Mouse (Mus musculus): ENCODE measurements around the gene Ace.

Gene Ace

GRCm38 (mm10) chr11:105938771-105939170 is 29.0 kb upstream of the Ace start:
- Histone ChIP-seq H3K36me3 (ENCODE audit: control insufficient read depth, insufficient read depth, low read length, poor library complexity, severe bottlenecking) (no peaks in the 10 kb centered on the region), H3K27me3 (ENCODE audit: control insufficient read depth, insufficient read depth, low read length, poor library complexity, severe bottlenecking) (no peaks in the 10 kb centered on the region)
- no peak for DNase-seq (ENCODE audit: low read depth, low spot score)

- DNase-seq (ENCODE audit: low read depth, low spot score) = no peak
- Histone ChIP-seq H3K36me3 (ENCODE audit: control insufficient read depth, insufficient read depth, low read length, poor library complexity, severe bottlenecking) (no peaks in the 10 kb centered on the region), H3K27me3 (ENCODE audit: control insufficient read depth, insufficient read depth, low read length, poor library complexity, severe bottlenecking) (no peaks in the 10 kb centered on the region)
Observed at GRCm38 (mm10) chr11:105941973-105942372, 25.8 kb upstream of the Ace start.

- no peak for DNase-seq (ENCODE audit: low read depth, low spot score)
- no peaks in the 10 kb centered on the region for H3K36me3 ChIP-seq (ENCODE audit: control insufficient read depth, insufficient read depth, low read length, poor library complexity, severe bottlenecking)
- H3K27me3 ChIP-seq (ENCODE audit: control insufficient read depth, insufficient read depth, low read length, poor library complexity, severe bottlenecking) = no peaks in the 10 kb centered on the region
Observed at GRCm38 (mm10) chr11:105943133-105944102, 24.3 kb upstream of the Ace start.

- Histone ChIP-seq H3K36me3 (ENCODE audit: control insufficient read depth, insufficient read depth, low read length, poor library complexity, severe bottlenecking) (no peaks in the 10 kb centered on the region), H3K27me3 (ENCODE audit: control insufficient read depth, insufficient read depth, low read length, poor library complexity, severe bottlenecking) (no peaks in the 10 kb centered on the region)
- peak; percentile 50 for DNase-seq (ENCODE audit: low read depth, low spot score)
Observed at GRCm38 (mm10) chr11:105944126-105944621, 23.6 kb upstream of the Ace start.

GRCm38 (mm10) chr11:105944770-105945672 is 22.7 kb upstream of the Ace start:
- no peaks in the 10 kb centered on the region for H3K36me3 ChIP-seq (ENCODE audit: control insufficient read depth, insufficient read depth, low read length, poor library complexity, severe bottlenecking)
- H3K27me3 ChIP-seq (ENCODE audit: control insufficient read depth, insufficient read depth, low read length, poor library complexity, severe bottlenecking) = no peaks in the 10 kb centered on the region
- DNase-seq (ENCODE audit: low read depth, low spot score) = no peak

- DNase-seq (ENCODE audit: low read depth, low spot score) = no peak
- Histone ChIP-seq H3K27me3 (ENCODE audit: control insufficient read depth, insufficient read depth, low read length, poor library complexity, severe bottlenecking) (no peaks in the 10 kb centered on the region), H3K36me3 (ENCODE audit: control insufficient read depth, insufficient read depth, low read length, poor library complexity, severe bottlenecking) (no peaks in the 10 kb centered on the region)
Observed at GRCm38 (mm10) chr11:105946694-105947154, 21.0 kb upstream of the Ace start.

- Histone ChIP-seq H3K27me3 (ENCODE audit: control insufficient read depth, insufficient read depth, low read length, poor library complexity, severe bottlenecking) (no peaks in the 10 kb centered on the region), H3K36me3 (ENCODE audit: control insufficient read depth, insufficient read depth, low read length, poor library complexity, severe bottlenecking) (no peaks in the 10 kb centered on the region)
- DNase-seq (ENCODE audit: low read depth, low spot score) = no peak
Observed at GRCm38 (mm10) chr11:105948255-105948654, 19.5 kb upstream of the Ace start.

GRCm38 (mm10) chr11:105950519-105950918 is 17.2 kb upstream of the Ace start:
- Histone ChIP-seq H3K36me3 (ENCODE audit: control insufficient read depth, insufficient read depth, low read length, poor library complexity, severe bottlenecking) (no peaks in the 10 kb centered on the region), H3K27me3 (ENCODE audit: control insufficient read depth, insufficient read depth, low read length, poor library complexity, severe bottlenecking) (no peaks in the 10 kb centered on the region)
- no peak for DNase-seq (ENCODE audit: low read depth, low spot score)

GRCm38 (mm10) chr11:105951601-105952044 is 16.1 kb upstream of the Ace start:
- Histone ChIP-seq H3K27me3 (ENCODE audit: control insufficient read depth, insufficient read depth, low read length, poor library complexity, severe bottlenecking) (no peaks in the 10 kb centered on the region), H3K36me3 (ENCODE audit: control insufficient read depth, insufficient read depth, low read length, poor library complexity, severe bottlenecking) (no peaks in the 10 kb centered on the region)
- no peak for DNase-seq (ENCODE audit: low read depth, low spot score)

GRCm38 (mm10) chr11:105952111-105952510 is 15.6 kb upstream of the Ace start:
- Histone ChIP-seq H3K36me3 (ENCODE audit: control insufficient read depth, insufficient read depth, low read length, poor library complexity, severe bottlenecking) (no peaks in the 10 kb centered on the region), H3K27me3 (ENCODE audit: control insufficient read depth, insufficient read depth, low read length, poor library complexity, severe bottlenecking) (no peaks in the 10 kb centered on the region)
- no peak for DNase-seq (ENCODE audit: low read depth, low spot score)

GRCm38 (mm10) chr11:105952911-105953386 is 14.8 kb upstream of the Ace start, which contains the start of gene Cyb561:
Gene Cyb561, minus strand, starts transcription at chr11:105953336.
- Histone ChIP-seq H3K27me3 (ENCODE audit: control insufficient read depth, insufficient read depth, low read length, poor library complexity, severe bottlenecking) (no peaks in the 10 kb centered on the region), H3K36me3 (ENCODE audit: control insufficient read depth, insufficient read depth, low read length, poor library complexity, severe bottlenecking) (no peaks in the 10 kb centered on the region)
- no peak for DNase-seq (ENCODE audit: low read depth, low spot score)

- no peaks in the 10 kb centered on the region for H3K27me3 ChIP-seq (ENCODE audit: control insufficient read depth, insufficient read depth, low read length, poor library complexity, severe bottlenecking)
- H3K36me3 ChIP-seq (ENCODE audit: control insufficient read depth, insufficient read depth, low read length, poor library complexity, severe bottlenecking) = no peaks in the 10 kb centered on the region
- no peak for DNase-seq (ENCODE audit: low read depth, low spot score)
Observed at GRCm38 (mm10) chr11:105953402-105953801, 14.3 kb upstream of the Ace start.

GRCm38 (mm10) chr11:105955815-105956430 is 11.8 kb upstream of the Ace start:
- no peak for DNase-seq (ENCODE audit: low read depth, low spot score)
- Histone ChIP-seq H3K36me3 (ENCODE audit: control insufficient read depth, insufficient read depth, low read length, poor library complexity, severe bottlenecking) (no peaks in the 10 kb centered on the region), H3K27me3 (ENCODE audit: control insufficient read depth, insufficient read depth, low read length, poor library complexity, severe bottlenecking) (no peaks in the 10 kb centered on the region)

- Histone ChIP-seq H3K36me3 (ENCODE audit: control insufficient read depth, insufficient read depth, low read length, poor library complexity, severe bottlenecking) (no peaks in the 10 kb centered on the region), H3K27me3 (ENCODE audit: control insufficient read depth, insufficient read depth, low read length, poor library complexity, severe bottlenecking) (no peaks in the 10 kb centered on the region)
- DNase-seq (ENCODE audit: low read depth, low spot score) = no peak
Observed at GRCm38 (mm10) chr11:105957501-105957900, 10.2 kb upstream of the Ace start.
